Mouse (Mus musculus) adrenal gland, postnatal 10 days (tissue): ENCODE data around the gene 6030458C11Rik. TPM values are rescaled to one million over a fixed set of nuclear protein-coding genes. Genes with fewer than 3 reads are reported as not detected.
"Not testable (repeated sequence)": the region's sequence is repeated elsewhere in the genome, so short reads cannot be mapped to it uniquely, and the experiment has no call there.

Experiments used
- DNase-seq: peaks from one replicate; pipeline ENCODE4 v3.0.0; 2021; ENCODE audit warnings: mixed read lengths
- total RNA-seq, 2 experiments: library from RNA; stranded (reverse); gene quantifications; 2 replicates each; pipeline ENCODE4 v1.2.3; 2021

Gene 6030458C11Rik
- total RNA-seq, 2 experiments from 2014 or later = 13.8 to 15.4 TPM

- no peak for DNase-seq
These were observed 1.7 kb downstream of the 6030458C11Rik start for GRCm38 (mm10) chr15:12822416-12823395.

- DNase-seq = no peak
These were observed 6.9 kb downstream of the 6030458C11Rik start for GRCm38 (mm10) chr15:12817592-12817991.

- no peak for DNase-seq
These were observed 11.8 kb downstream of the 6030458C11Rik start for GRCm38 (mm10) chr15:12812646-12813045.

- no peak for DNase-seq
These were observed 15.1 kb downstream of the 6030458C11Rik start for GRCm38 (mm10) chr15:12809305-12809704.

GRCm38 (mm10) chr15:12807088-12807487 is 17.4 kb downstream of the 6030458C11Rik start:
- no peak for DNase-seq

GRCm38 (mm10) chr15:12805071-12805470 is 19.4 kb downstream of the 6030458C11Rik start:
- DNase-seq = no peak

- not testable (repeated sequence) for DNase-seq
These were observed 23.3 kb downstream of the 6030458C11Rik start for GRCm38 (mm10) chr15:12801142-12801506.

- no peak for DNase-seq
These were observed 23.9 kb downstream of the 6030458C11Rik start for GRCm38 (mm10) chr15:12800405-12801141.

GRCm38 (mm10) chr15:12798043-12798442 is 26.4 kb downstream of the 6030458C11Rik start:
- no peak for DNase-seq

- no peak for DNase-seq
These were observed 28.5 kb downstream of the 6030458C11Rik start for GRCm38 (mm10) chr15:12795909-12796470.

- DNase-seq = peak; percentile 68
These were observed 29.0 kb downstream of the 6030458C11Rik start for GRCm38 (mm10) chr15:12795457-12795894.

- DNase-seq = no peak
These were observed 30.1 kb downstream of the 6030458C11Rik start for GRCm38 (mm10) chr15:12794311-12794710.

GRCm38 (mm10) chr15:12789406-12789867 is 35.0 kb downstream of the 6030458C11Rik start:
- DNase-seq = no peak

- DNase-seq = no peak
These were observed 35.9 kb downstream of the 6030458C11Rik start for GRCm38 (mm10) chr15:12788536-12788935.

GRCm38 (mm10) chr15:12781729-12782326 is 42.6 kb downstream of the 6030458C11Rik start:
- no peak for DNase-seq

- no peak for DNase-seq
These were observed 43.2 kb downstream of the 6030458C11Rik start for GRCm38 (mm10) chr15:12781296-12781695.

- no peak for DNase-seq
These were observed 50.2 kb downstream of the 6030458C11Rik start for GRCm38 (mm10) chr15:12774149-12774753.

- no peak for DNase-seq
These were observed 53.5 kb downstream of the 6030458C11Rik start for GRCm38 (mm10) chr15:12770958-12771357.

- DNase-seq = no peak
These were observed 57.6 kb downstream of the 6030458C11Rik start for GRCm38 (mm10) chr15:12766848-12767247.

GRCm38 (mm10) chr15:12763147-12763546 is 61.3 kb downstream of the 6030458C11Rik start:
- no peak for DNase-seq

GRCm38 (mm10) chr15:12762258-12762913 is 62.1 kb downstream of the 6030458C11Rik start:
- no peak for DNase-seq
